Mouse (Mus musculus): ENCODE results near the gene Ogfod2.

Ogfod2 gene

DNA sequence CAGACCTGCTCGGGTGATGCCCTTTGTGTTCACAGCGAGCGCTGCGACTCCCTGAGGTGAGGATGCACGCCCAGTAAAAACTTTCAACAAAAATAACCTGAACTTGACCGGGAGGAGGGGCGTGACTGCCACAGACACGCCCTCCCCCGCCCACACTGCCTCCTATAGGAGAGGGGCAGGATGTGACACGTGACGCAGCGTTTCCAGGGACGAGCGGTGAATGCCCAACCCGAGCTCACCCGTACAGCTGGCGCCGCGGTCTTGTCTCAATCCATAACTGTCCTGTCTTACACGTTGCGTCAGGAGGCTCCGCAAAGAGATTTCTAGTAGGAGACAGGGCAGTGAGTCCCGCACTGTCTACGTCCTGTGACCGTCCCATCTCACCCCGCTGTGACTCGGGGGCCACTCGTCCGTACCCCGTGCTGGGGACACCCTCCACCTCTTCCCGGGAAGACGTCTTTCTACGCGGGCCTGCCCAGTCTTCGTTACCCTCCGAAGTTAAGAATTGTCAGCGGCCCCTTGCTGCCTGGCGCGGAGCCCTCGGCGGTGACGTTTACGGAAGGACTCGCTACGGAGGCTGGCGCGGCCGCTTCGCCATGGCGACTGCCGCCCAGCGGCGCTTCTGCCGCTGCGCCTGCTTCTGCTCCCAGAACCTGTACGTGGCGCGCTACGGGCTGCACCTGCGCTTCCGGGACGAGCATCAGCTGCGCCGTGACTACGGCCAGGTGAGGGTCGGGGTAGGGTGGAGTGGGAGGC, at the start of gene Ogfod2:
Gene Ogfod2, plus strand, starts transcription at position 556 of the 756 bp plus-strand sequence.
- peak; percentile 97 for DNase-seq (ENCODE audit: low spot score in 2 of 2)

DNA sequence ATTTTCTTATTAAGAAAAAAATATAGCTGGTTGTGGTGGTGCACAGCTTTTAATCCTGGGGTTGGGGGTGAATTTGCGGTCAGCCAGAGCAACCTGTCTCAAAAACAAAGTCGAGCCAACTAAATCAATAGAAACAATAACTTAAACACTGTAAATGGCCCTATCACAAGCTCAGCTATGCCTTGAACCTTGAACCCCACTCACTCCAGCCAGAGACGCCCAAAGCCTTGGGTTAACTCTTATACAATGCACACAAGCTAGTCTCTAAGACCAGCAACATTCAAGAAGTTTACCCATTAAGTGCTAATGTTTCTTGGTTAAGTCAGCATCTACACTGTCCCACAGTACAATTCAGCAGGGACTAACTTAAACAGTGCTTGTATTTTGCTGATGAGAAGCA, 42.4 kb upstream of the Ogfod2 start:
- no peak for DNase-seq (ENCODE audit: low spot score in 2 of 2)

GRCm38 (mm10) chr5:124073682-124074081, 38.4 kb upstream of the Ogfod2 start:
- no peak for DNase-seq (ENCODE audit: low spot score in 2 of 2)

- DNase-seq (ENCODE audit: low spot score in 2 of 2), result peak in 1 of 2 experiments; percentile 34
Observed at GRCm38 (mm10) chr5:124074845-124075307, 37.2 kb upstream of the Ogfod2 start.

DNA sequence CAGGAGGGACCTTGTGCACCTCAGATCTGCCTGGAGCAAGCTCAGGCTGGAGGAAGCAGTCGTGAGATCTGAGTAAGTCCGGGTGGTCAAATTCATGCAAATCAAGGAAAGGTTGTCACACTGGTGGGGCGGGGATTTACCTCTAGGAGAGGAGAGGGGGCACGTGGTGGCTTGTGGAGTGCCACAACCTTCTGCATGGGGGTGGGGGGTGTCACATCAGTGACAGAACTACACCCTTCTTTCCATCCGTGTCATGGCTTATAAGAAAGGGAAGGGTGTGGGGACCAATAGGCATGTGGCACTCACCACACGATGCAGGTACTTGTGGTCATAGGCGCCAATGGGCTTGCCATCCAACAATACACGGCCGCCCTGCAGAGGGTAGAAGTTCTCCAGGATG, 36.4 kb upstream of the Ogfod2 start:
- DNase-seq (ENCODE audit: low spot score in 2 of 2), result peak in 1 of 2 experiments; percentile 28

- DNase-seq (ENCODE audit: low spot score in 2 of 2), result no peak
Observed at GRCm38 (mm10) chr5:124076559-124076958, 35.5 kb upstream of the Ogfod2 start.

DNA sequence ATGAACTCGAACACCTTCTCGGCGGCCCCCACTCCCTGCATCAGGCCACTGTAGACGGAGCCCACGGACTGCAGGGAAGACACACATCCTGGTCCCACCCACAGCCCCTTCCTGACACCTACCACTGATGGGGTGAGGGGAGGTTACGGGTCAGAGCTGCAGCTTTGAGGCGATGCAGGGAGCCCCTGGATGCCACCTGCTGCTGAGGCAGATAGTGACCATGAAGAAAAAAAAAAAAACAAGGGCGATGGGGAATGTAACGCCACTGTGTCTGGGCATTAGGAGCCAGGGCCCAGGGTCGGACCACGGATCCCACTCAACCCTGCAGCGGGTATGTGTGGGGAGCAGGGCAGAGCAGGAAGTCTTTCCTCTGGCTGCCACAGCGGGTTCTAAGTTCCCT, 34.9 kb upstream of the Ogfod2 start:
- no peak for DNase-seq (ENCODE audit: low spot score in 2 of 2)

- DNase-seq (ENCODE audit: low spot score in 2 of 2), result peak in 1 of 2 experiments; percentile 29
Observed at GRCm38 (mm10) chr5:124077856-124078460, 34.1 kb upstream of the Ogfod2 start.

- peak; percentile 87 to 90 for DNase-seq (ENCODE audit: low spot score in 2 of 2)
Observed at GRCm38 (mm10) chr5:124078794-124079416, 33.2 kb upstream of the Ogfod2 start.

- DNase-seq (ENCODE audit: low spot score in 2 of 2), result peak in 1 of 2 experiments; percentile 25
Observed at GRCm38 (mm10) chr5:124079880-124080279, 32.2 kb upstream of the Ogfod2 start.

GRCm38 (mm10) chr5:124082447-124082846, 29.6 kb upstream of the Ogfod2 start:
- peak in 1 of 2 experiments; percentile 21 for DNase-seq (ENCODE audit: low spot score in 2 of 2)

DNA sequence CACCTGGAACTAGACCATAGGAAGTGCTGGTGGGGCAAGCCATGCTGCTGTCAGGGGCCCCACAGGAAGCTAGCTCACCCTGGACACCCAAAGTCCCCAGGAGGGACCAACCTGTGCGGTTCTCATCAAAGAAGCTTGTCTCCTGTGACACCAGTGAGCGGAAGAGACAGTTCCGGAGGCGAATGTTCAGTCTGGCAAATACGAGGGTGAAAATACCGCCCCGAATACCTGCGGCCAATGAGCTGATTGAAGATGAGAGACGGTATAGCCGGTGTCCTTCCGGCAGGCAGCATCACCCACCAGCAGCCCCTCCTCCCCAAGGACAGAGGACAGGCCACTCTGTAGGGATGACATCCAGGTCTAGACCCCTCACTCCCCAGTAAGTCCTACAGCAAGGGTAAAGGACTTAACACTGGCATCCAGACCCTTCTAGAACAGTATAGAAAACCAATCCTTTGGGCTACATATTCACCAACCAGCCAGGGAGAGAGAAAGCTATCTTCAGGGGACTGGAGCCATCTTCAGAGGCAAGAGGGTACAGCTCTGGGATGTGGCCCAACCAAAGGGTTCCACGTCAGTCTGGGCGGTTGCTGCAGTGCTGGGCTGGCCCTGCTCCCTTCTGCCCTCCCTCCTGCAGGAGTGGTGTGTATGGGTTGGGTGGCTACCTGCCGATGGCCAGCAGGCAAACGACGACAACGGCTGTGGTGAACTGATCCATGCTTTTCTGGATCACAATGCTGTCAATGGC, 29.0 kb upstream of the Ogfod2 start:
- DNase-seq (ENCODE audit: low spot score in 2 of 2), result peak in 1 of 2 experiments; percentile 25

- DNase-seq (ENCODE audit: low spot score in 2 of 2), result peak in 1 of 2 experiments; percentile 38
Observed at GRCm38 (mm10) chr5:124083850-124084587, 28.1 kb upstream of the Ogfod2 start.

- peak; percentile 86 to 89 for DNase-seq (ENCODE audit: low spot score in 2 of 2)
Observed at GRCm38 (mm10) chr5:124084588-124085173, 27.4 kb upstream of the Ogfod2 start.

DNA sequence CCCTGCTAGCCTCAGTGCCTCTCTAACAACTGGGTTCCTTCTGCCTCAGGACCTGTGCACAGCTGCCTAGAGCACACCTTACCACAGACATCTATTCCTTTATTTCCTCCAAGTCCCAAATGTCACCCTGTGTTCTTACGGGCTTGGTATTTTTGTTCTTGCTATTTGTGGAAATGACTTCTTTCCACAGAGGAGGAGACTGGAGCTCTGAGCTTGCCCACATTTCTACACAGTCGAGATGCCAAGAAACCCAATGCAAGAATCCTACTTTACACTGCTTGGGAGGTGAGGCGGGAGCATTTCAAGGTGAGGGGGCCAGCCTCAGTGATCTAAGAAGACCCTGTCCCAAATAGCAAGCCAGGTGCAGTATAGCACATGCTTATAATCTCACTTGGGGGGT, 26.6 kb upstream of the Ogfod2 start:
- DNase-seq (ENCODE audit: low spot score in 2 of 2), result peak in 1 of 2 experiments; percentile 41

DNA sequence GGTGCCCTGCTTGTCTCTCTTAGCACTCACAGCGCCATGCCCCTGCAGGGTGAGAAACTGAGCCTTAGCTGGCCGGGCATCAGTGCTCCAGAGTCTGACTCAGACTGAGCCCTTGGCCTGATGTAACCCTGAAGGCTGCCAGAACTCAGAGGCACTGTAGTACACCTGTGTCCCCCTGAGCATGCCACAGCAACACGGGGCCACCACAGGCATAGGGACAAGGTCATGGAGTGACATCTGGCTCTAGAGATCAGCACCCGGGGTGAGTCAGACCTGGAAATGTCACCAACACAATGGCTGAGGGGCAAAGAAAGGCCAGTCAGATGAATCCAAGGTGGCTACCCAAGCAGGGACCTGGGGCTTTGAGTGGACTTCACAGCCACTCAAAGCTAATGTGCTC, 25.2 kb upstream of the Ogfod2 start:
- DNase-seq (ENCODE audit: low spot score in 2 of 2), result peak in 1 of 2 experiments; percentile 27

- no peak for DNase-seq (ENCODE audit: low spot score in 2 of 2)
Observed at GRCm38 (mm10) chr5:124089868-124090267, 22.2 kb upstream of the Ogfod2 start.

DNA sequence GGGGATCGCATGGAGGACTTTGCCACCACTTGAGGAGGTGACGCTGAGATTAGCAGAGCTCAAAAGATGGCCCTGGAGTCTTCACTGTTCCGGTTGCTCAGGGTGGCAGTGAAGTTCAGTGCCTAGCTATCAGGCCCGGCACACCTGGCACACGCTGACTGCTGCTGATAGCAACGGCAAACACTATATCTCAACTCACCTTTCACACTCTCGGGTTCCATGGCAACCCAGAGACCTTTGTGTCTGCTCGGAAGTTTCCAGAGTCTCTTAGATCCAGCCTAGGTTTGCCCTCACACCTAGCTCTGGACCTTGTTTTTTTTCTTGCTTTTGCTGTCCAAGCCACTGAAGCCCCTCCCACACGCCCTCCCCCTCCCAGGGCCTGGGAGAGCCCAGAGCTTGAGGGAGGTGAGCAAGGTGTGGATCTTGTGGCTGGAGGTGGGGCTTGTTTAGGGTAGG, 20.1 kb upstream of the Ogfod2 start:
- peak in 1 of 2 experiments; percentile 31 for DNase-seq (ENCODE audit: low spot score in 2 of 2)

DNA sequence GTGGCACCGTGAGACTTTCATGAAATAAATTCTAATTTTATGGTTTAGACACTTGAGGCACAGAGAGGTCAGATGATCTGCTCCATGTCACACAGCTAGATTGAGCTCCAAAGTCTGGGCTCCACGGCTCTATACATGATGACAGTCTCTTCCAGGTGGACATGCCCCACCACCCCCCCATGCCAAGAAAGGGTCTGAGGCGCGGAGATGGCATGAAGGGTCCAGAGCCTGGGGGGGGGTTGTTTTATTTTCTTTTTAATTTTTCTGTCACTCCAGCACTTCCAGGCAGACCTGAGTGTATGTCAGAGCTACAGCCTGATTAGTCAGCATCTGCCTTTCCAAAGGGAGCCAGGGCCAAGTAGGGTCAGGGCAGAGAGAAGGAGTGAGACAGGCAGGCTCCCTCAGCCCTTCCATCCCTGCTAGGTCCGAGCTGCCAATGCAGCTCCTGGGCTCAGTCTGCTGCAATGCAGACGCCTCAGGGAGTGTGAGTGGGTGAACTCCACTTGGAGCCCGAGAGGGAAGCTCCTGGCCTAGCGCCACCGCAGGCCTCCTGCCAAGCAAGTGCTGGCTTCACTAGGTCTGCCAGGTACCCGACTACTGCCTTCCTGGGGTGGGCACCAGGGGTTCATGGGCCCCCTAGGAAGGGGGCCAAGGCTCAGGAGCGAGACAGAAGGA, 18.8 kb upstream of the Ogfod2 start:
- peak; percentile 87 to 89 for DNase-seq (ENCODE audit: low spot score in 2 of 2)

All from right cerebral cortex, postnatal 10 days (tissue).